Mouse (Mus musculus): Measurements from ENCODE around the gene Hspa8. TPM values are rescaled to one million over a fixed set of nuclear protein-coding genes. Genes with fewer than 3 reads are reported as not detected.

Gene Hspa8
- polyA plus RNA-seq, 2 experiments = 1,148 to 1,333 TPM

GRCm38 (mm10) chr9:40776459-40777248, 24.1 kb upstream of the Hspa8 start:
- WGBS (ENCODE audit: insufficient replicate concordance) = 27% methylated on average over 11 of the region's 11 CpGs
- no peaks in the 10 kb centered on the region for H3K9me3 ChIP-seq (ENCODE audit: control insufficient read depth, low read length)
- H3K27me3 ChIP-seq (ENCODE audit: control insufficient read depth, insufficient read depth, low read length) = no peaks in the 10 kb centered on the region
- ATAC-seq (ENCODE audit: insufficient read depth) = no peak
- no peak overlapping the region for H3K4me3 ChIP-seq (ENCODE audit: insufficient read depth in 1 of 2, low read depth in 2 of 2, low read length in 2 of 2)
- H3K4me1 ChIP-seq (replicated peaks; ENCODE audit: control insufficient read depth in 2 of 2, insufficient read depth in 2 of 2, low read length in 1 of 2) = no peaks in the 10 kb centered on the region; a peak in 1 of 4 replicates
- no peak overlapping the region for H3K4me2 ChIP-seq (ENCODE audit: low read depth)
- H3K27ac ChIP-seq = no peak overlapping the region
- no peaks in the 10 kb centered on the region for H3K36me3 ChIP-seq (replicated peaks; ENCODE audit: control insufficient read depth, insufficient read depth, low read depth)
- TF ChIP-seq EP300 (IDR thresholded peaks at IDR 0.05; ENCODE audit: low read depth) (no peak), CTCF (IDR thresholded peaks at IDR 0.05; ENCODE audit: low read depth) (no peak)
- DNase-seq (ENCODE audit: low read depth in 3 of 3, low spot score in 3 of 3) = no peak
- H3K9ac ChIP-seq (replicated peaks) = no peak overlapping the region

- Histone ChIP-seq H3K27ac (no peak overlapping the region), H3K36me3 (replicated peaks; ENCODE audit: control insufficient read depth, insufficient read depth, low read depth) (no peaks in the 10 kb centered on the region), H3K4me1 (replicated peaks; ENCODE audit: control insufficient read depth in 2 of 2, insufficient read depth in 2 of 2, low read length in 1 of 2) (peaks cover 3 to 12% of the 10 kb centered on the region in 2 experiments; a peak in 2 of 4 replicates), H3K9me3 (ENCODE audit: control insufficient read depth, low read length) (no peaks in the 10 kb centered on the region), H3K27me3 (ENCODE audit: control insufficient read depth, insufficient read depth, low read length) (no peaks in the 10 kb centered on the region; the same call in 1 of the 2 replicates), H3K9ac (replicated peaks) (no peak overlapping the region), H3K4me3 (ENCODE audit: insufficient read depth in 1 of 2, low read depth in 2 of 2, low read length in 2 of 2) (no peak overlapping the region), H3K4me2 (ENCODE audit: low read depth) (no peak overlapping the region)
- ATAC-seq (ENCODE audit: insufficient read depth) (no peak), DNase-seq (ENCODE audit: low read depth in 3 of 3, low spot score in 3 of 3) (no peak)
- TF ChIP-seq EP300 (IDR thresholded peaks at IDR 0.05; ENCODE audit: low read depth) (no peak), CTCF (IDR thresholded peaks at IDR 0.05; ENCODE audit: low read depth) (no peak)
- 64% methylated on average over 3 of the region's 3 CpGs for WGBS (ENCODE audit: insufficient replicate concordance)
These were observed 20.7 kb upstream of the Hspa8 start for GRCm38 (mm10) chr9:40780111-40780510.

- Histone ChIP-seq H3K4me3 (ENCODE audit: insufficient read depth in 1 of 2, low read depth in 2 of 2, low read length in 2 of 2) (no peak overlapping the region), H3K9ac (replicated peaks) (no peak overlapping the region), H3K27me3 (ENCODE audit: control insufficient read depth, insufficient read depth, low read length) (no peaks in the 10 kb centered on the region; the same call in 1 of the 2 replicates), H3K4me2 (ENCODE audit: low read depth) (no peak overlapping the region), H3K4me1 (replicated peaks; ENCODE audit: control insufficient read depth in 2 of 2, insufficient read depth in 2 of 2, low read length in 1 of 2) (peaks cover 3 to 12% of the 10 kb centered on the region in 2 experiments; a peak in 2 of 4 replicates), H3K9me3 (ENCODE audit: control insufficient read depth, low read length) (no peaks in the 10 kb centered on the region), H3K27ac (no peak overlapping the region), H3K36me3 (replicated peaks; ENCODE audit: control insufficient read depth, insufficient read depth, low read depth) (no peaks in the 10 kb centered on the region)
- TF ChIP-seq EP300 (IDR thresholded peaks at IDR 0.05; ENCODE audit: low read depth) = no peak
- no peak for TF ChIP-seq CTCF (IDR thresholded peaks at IDR 0.05; ENCODE audit: low read depth)
- WGBS (ENCODE audit: insufficient replicate concordance) = 51% methylated on average over 11 of the region's 11 CpGs
- DNase-seq (ENCODE audit: low read depth in 3 of 3, low spot score in 3 of 3) (no peak), ATAC-seq (ENCODE audit: insufficient read depth) (no peak)
These were observed 19.7 kb upstream of the Hspa8 start for GRCm38 (mm10) chr9:40780892-40781725.

- 9% methylated on average over 26 of the region's 26 CpGs for WGBS (ENCODE audit: insufficient replicate concordance)
- TF ChIP-seq EP300 (IDR thresholded peaks at IDR 0.05; ENCODE audit: low read depth) (no peak), CTCF (IDR thresholded peaks at IDR 0.05; ENCODE audit: low read depth) (no peak)
These were observed 18.8 kb upstream of the Hspa8 start for GRCm38 (mm10) chr9:40781726-40782581.

More at GRCm38 (mm10) chr9:40781726-40782581, 18.8 kb upstream of the Hspa8 start:
- Histone ChIP-seq H3K9ac (replicated peaks) (no peak overlapping the region), H3K36me3 (replicated peaks; ENCODE audit: control insufficient read depth, insufficient read depth, low read depth) (no peaks in the 10 kb centered on the region), H3K4me3 (ENCODE audit: insufficient read depth in 1 of 2, low read depth in 2 of 2, low read length in 2 of 2) (0 out of 4 replicates have a peak overlapping the region, but pooled peaks of 1 of the 2 experiments have one; percentile 22), H3K27me3 (ENCODE audit: control insufficient read depth, insufficient read depth, low read length) (no peaks in the 10 kb centered on the region; the same call in 1 of the 2 replicates), H3K27ac (no peak overlapping the region), H3K9me3 (ENCODE audit: control insufficient read depth, low read length) (no peaks in the 10 kb centered on the region), H3K4me2 (ENCODE audit: low read depth) (peak overlapping the region; percentile 48), H3K4me1 (replicated peaks; ENCODE audit: control insufficient read depth in 2 of 2, insufficient read depth in 2 of 2, low read length in 1 of 2) (peaks cover 3 to 12% of the 10 kb centered on the region in 2 experiments; a peak in 2 of 4 replicates)
- DNase-seq (ENCODE audit: low read depth in 3 of 3, low spot score in 3 of 3) (no peak), ATAC-seq (ENCODE audit: insufficient read depth) (no peak)
